Mouse (Mus musculus) urinary bladder, adult 2 months (tissue): ENCODE results near the gene Dtx3. TPM values are rescaled to one million over a fixed set of nuclear protein-coding genes. Genes with fewer than 3 reads are reported as not detected.

ENCODE experiments used
- DNase-seq: peaks from one replicate; pipeline ENCODE4 v3.0.0; 2022; ENCODE audit warnings: low spot score
- polyA plus RNA-seq: library from polyadenylated mRNA; depleted of rRNA; stranded (reverse); fragments of >200 nt; gene quantifications from 2 replicates; pipeline ENCODE4 v1.2.3, GENCODE M21; 2012; rRNA removed

Gene Dtx3
- polyA plus RNA-seq, result 193 and 272 TPM in 2 replicates

GRCm38 (mm10) chr10:127195328-127196129 is at the start of gene Dtx3:
TSS of gene Dtx3 (minus strand) at chr10:127195728.
- no peak for DNase-seq

- DNase-seq, result no peak
Measured at GRCm38 (mm10) chr10:127238241-127238824, 42.8 kb upstream of the Dtx3 start.

GRCm38 (mm10) chr10:127236541-127236940 is 41.0 kb upstream of the Dtx3 start:
- no peak for DNase-seq

GRCm38 (mm10) chr10:127233141-127233540 is 37.6 kb upstream of the Dtx3 start:
- no peak for DNase-seq

- no peak for DNase-seq
Measured at GRCm38 (mm10) chr10:127231741-127232140, 36.2 kb upstream of the Dtx3 start.

GRCm38 (mm10) chr10:127230693-127231092 is 35.2 kb upstream of the Dtx3 start:
- DNase-seq, result no peak

- DNase-seq, result no peak
Measured at GRCm38 (mm10) chr10:127228897-127229296, 33.4 kb upstream of the Dtx3 start.

GRCm38 (mm10) chr10:127227163-127227562 is 31.6 kb upstream of the Dtx3 start:
- DNase-seq, result no peak

- no peak for DNase-seq
Measured at GRCm38 (mm10) chr10:127226318-127226895, 30.9 kb upstream of the Dtx3 start.

- DNase-seq, result no peak
Measured at GRCm38 (mm10) chr10:127225732-127226131, 30.2 kb upstream of the Dtx3 start.

- DNase-seq, result no peak
Measured at GRCm38 (mm10) chr10:127225213-127225612, 29.7 kb upstream of the Dtx3 start.

GRCm38 (mm10) chr10:127218339-127218738 is 22.8 kb upstream of the Dtx3 start:
- no peak for DNase-seq

GRCm38 (mm10) chr10:127217177-127217576 is 21.6 kb upstream of the Dtx3 start:
- DNase-seq, result no peak

- DNase-seq, result no peak
Measured at GRCm38 (mm10) chr10:127216456-127216855, 20.9 kb upstream of the Dtx3 start.

- no peak for DNase-seq
Measured at GRCm38 (mm10) chr10:127214422-127214803, 18.9 kb upstream of the Dtx3 start.

- DNase-seq, result no peak
Measured at GRCm38 (mm10) chr10:127213704-127214421, 18.3 kb upstream of the Dtx3 start.

GRCm38 (mm10) chr10:127213272-127213671 is 17.7 kb upstream of the Dtx3 start:
- no peak for DNase-seq

- peak; percentile 89 for DNase-seq
Measured at GRCm38 (mm10) chr10:127211414-127211854, 15.9 kb upstream of the Dtx3 start, which contains the start of gene Pip4k2c. TSS of gene Pip4k2c (minus strand) at chr10:127211585.

- no peak for DNase-seq
Measured at GRCm38 (mm10) chr10:127210961-127211405, 15.5 kb upstream of the Dtx3 start.

GRCm38 (mm10) chr10:127209928-127210570 is 14.5 kb upstream of the Dtx3 start:
- no peak for DNase-seq

- DNase-seq, result no peak
Measured at GRCm38 (mm10) chr10:127208921-127209320, 13.4 kb upstream of the Dtx3 start.

- no peak for DNase-seq
Measured at GRCm38 (mm10) chr10:127205373-127205772, 9.8 kb upstream of the Dtx3 start.
